Mouse (Mus musculus): Measurements from ENCODE around the gene Smagp.

Smagp gene

DNA sequence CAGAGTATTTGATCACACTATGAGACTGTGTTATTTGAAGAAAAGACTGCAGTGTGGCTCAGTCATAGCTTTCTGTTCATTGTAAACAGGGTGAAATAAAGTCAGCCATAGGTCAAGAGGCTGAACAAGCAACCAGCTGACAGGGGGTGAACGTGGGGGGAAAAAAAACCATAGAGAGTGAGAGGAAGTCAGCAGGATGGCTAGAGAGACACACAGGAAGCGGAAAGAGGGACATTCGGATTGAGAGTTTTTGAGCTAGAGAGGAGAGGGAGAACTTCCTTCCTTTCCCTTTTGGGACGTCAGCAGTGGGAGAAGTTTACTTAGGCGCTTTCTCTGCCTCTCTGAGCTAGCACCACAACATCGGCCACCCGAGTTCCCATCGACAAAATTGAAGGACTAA lies 46.3 kb downstream of the Smagp start:
- DNase-seq (ENCODE audit: low spot score), result no peak

DNA sequence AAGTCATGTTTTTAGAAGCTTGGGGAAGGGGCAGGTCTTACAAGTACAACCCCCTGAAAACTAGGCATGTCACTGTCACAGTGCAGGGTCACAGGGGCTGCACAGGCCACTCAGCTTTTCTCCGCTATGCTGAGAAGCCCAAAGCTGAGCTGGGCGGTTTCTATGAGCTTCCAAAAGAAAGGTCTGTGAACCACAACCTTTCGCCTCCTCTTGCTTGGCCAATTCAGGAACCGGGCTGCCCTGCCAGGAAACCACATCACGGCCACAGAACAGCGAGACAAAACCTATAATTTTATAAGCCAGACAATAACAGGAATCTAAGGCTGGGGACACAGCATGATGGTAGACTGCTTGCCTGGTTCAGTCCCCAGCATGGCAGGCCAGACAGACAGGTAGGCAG lies 48.4 kb downstream of the Smagp start:
- no peak for DNase-seq (ENCODE audit: low spot score)

DNA sequence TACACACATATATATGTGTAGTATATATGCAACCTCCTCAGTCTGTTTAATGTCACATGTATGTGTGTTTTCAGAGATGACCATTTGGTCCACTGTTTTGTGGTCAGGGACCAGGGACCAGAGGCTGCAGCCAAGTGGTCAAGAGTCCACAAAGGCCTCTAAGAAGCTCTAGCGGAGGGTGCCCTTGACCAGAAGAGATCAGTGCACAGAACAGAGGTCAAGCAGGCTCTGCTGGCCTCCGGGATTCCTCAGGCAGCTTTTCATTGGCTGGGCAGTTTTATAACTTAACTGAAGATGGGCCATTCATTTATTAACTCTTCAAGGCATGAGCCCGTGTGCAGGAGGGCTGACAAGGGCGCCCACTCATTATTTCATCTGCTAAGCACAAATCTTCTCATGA lies 49.6 kb downstream of the Smagp start:
- DNase-seq (ENCODE audit: low spot score), result no peak

DNA sequence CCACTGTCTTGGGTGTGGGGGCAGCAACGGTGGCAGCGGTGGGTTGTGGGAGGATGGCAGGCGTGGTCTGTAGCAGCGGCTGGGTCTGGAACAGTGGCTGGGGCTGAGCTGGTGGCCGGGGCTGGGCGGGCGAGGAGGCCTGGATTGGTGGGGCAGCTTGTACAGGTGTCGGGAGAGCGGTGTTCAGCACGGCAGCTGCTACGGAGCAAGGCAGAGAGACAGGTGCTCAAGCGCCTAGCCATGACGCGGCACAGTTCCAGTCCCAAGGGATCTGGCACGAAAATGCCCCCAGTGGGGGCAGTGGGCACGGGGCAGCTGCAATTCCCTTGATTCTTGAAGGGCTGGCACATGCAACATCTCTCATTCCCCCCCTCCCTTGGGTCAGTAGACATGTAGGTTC lies 50.8 kb downstream of the Smagp start:
- DNase-seq (ENCODE audit: low spot score), result no peak

DNA sequence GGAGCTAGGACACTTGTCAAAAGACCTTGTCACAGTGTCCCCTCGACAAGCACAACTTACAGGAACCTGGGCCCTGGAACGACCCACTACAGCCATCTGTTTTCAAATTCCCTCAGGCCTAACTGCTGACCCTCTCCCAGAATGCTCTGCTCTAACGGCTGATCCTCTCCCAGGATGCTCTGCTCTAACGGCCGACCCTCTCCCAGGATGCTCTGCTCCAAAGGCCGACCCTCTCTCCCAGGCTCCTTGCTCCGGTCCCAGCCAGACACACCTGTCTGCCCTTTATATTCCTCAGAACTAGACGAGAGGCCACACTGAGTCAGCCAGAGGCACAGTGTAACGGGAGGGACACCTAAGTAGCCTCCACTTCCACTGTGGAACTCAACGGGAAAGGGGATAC lies 56.6 kb downstream of the Smagp start:
- DNase-seq (ENCODE audit: low spot score), result no peak

DNA sequence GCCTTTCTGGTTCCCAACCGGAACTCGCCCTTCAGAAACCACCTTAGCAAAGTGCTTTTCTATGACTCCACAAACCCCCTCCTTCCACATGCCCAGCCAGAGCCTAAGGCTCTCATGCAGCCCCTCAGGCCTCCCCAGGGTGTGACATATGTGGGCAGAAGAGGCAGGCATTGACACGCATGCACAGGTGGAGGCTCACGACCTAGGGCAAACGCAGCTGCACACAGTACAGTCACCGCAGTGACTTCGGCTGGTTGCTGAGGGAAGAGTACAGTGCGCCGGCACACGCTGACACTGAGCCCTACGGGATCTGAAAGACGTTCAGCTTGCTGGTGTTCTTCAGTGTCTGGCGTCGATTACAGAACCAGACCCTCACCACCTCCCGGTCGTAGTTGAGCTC lies 58.8 kb downstream of the Smagp start:
- DNase-seq (ENCODE audit: low spot score), result no peak

DNA sequence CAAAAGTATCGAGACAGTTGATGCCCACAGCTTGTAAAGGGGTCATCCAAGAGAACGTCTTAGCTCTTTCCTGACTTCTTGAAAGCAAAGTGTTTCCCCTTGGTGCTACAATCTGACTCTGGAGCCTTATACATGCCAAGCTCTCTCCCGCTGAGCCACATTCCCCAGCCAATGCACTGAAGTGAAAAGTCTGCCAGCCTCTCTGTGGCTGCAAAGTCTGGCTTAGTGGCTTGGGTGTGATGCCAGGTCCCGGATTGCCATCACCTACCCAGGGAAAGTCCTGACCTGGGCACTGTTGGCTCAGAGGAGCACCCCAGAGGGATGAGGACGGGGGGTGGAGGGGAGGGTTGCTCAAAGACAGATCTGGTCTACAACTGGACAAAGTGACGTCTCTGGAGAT lies 59.9 kb downstream of the Smagp start:
- no peak for DNase-seq (ENCODE audit: low spot score)

DNA sequence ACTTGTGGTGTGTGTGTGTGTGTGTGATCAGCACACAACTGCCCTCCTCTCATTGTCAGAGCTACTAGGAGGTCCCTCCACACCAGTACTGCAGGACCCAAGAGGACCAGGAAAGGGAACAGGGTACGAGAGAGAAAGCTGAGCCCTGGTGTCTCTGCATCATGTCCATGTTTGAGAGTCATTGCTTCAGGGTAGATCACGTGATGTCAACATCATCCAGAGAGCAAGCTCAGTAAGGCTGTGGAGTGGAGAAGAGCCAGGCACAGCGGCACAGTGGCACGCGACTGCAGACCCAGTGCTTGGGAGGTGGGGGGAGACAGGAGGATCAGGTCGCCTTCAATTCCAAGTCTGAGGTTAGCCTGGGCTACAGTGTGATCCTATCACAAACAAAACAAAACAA lies 60.3 kb downstream of the Smagp start:
- no peak for DNase-seq (ENCODE audit: low spot score)

DNA sequence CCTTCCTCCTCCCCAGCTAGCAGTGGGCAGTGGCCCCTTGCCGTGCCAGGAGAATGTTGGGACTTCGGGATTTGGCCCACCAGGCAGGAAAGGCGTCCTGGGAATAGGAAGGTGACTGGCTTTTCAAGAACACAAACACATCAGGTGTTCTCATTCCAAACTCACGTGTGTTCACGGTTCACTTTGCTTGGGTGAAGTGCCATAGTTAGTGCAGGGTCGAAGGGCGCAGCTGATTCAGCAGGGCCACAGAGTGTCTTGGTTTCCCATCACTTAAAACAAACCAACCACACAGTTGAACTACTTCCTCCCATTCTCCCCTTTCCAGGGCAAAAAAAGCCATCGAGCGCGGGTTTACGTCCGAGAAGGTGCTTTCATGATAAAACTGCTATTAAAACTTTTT lies 61.4 kb downstream of the Smagp start:
- no peak for DNase-seq (ENCODE audit: low spot score)

DNA sequence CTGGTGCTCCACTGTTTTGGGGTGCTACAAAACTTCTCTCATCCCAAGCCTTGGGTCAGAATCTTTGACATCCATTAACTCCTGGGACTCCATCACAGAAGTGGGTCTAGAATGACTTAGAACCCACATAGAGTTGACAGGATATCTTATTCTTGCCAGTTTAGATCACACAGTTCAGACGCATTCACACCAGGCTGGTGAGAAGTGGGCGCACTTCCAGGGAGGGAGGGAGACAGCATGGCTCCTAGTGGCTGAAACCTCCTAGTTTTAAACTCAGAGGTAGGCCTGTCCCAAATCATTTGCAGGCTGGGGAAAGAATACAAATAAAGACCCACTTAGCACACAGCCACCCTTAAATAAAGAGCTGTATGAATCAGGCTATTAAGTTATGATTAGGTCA lies 62.4 kb downstream of the Smagp start:
- DNase-seq (ENCODE audit: low spot score), result no peak

DNA sequence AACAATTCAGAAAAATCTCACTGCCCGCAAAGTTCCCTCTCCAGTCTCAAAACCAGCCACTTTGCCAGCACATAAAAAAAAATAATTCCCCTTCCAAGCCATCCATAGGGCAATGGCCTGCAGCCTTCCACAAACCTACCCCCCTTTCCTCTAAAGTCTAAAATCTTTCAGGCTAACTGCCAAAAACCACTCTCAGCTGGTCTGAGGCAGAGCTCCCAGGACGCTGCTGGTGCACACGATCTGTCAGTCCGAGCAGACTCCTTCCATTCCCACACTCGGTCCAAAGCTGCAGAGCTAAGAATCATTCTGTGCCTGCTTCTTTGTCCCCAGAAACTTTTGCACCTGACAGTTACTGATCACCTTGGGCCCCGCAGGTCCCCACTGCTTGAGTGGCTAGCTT lies 62.8 kb downstream of the Smagp start:
- DNase-seq (ENCODE audit: low spot score), result no peak
